Mouse (Mus musculus) limb, embryonic 15.5 days (tissue): ENCODE measurements around the gene Gm13723. TPM values are rescaled to one million over a fixed set of nuclear protein-coding genes. Genes with fewer than 3 reads are reported as not detected.

ENCODE experiments used
- ATAC-seq: fragments of 200-750 bp; cut with Nextera tagmentation; 2 replicates; pipeline ENCODE4 v1.8.0; 2017; ENCODE audit warnings: low read depth, moderate TSS enrichment; ENCODE audit not compliant: insufficient number of reproducible peaks, low FRiP score, low TSS enrichment
- H3K27ac ChIP-seq: fragments of 300-500 bp; sonication (generic); 2 replicates; pipeline ENCODE4 v1.5.1; 2015; ENCODE audit warnings: moderate library complexity, mild to moderate bottlenecking, inconsistent platforms
- H3K27me3 ChIP-seq: fragments of 300-500 bp; sonication (generic); 2 replicates; pipeline ENCODE4 v1.6.1; 2015; ENCODE audit warnings: inconsistent platforms
- H3K36me3 ChIP-seq: fragments of 300-500 bp; sonication (generic); 2 replicates; pipeline ENCODE4 v1.6.1; 2015; ENCODE audit warnings: inconsistent platforms
- H3K4me1 ChIP-seq: fragments of 300-500 bp; sonication (generic); 2 replicates; pipeline ENCODE4 v1.6.1; 2015; ENCODE audit warnings: inconsistent platforms
- H3K4me2 ChIP-seq: fragments of 300-500 bp; sonication (generic); 2 replicates; pipeline ENCODE4 v1.6.1; 2015; ENCODE audit warnings: mild to moderate bottlenecking, inconsistent platforms
- H3K4me3 ChIP-seq: fragments of 300-500 bp; sonication (generic); 2 replicates; pipeline ENCODE4 v1.5.1; 2015; ENCODE audit warnings: mild to moderate bottlenecking, inconsistent platforms
- H3K9ac ChIP-seq: fragments of 300-500 bp; sonication (generic); 2 replicates; pipeline ENCODE4 v1.6.1; 2015; ENCODE audit warnings: inconsistent platforms
- H3K9me3 ChIP-seq: fragments of 300-500 bp; sonication (generic); 2 replicates; pipeline ENCODE4 v1.6.1; 2016; ENCODE audit warnings: inconsistent platforms
- WGBS: fragments of 180-500 bp; shearing (Covaris S2); methylation state at CpG from one replicate; pipeline ENCODE4 v1.1.7; 2015; 5-methylcytosine and 5-hydroxymethylcytosine counted together
- polyA plus RNA-seq: library from polyadenylated mRNA; unstranded; fragments of >200 nt; fragmentation: Nextera tagmentation; extraction: Ambion mirVana; gene quantifications from 2 replicates; pipeline ENCODE4 v1.2.1, GENCODE M21; 2015

Gm13723 gene
- polyA plus RNA-seq: not detected in 2 replicates

DNA sequence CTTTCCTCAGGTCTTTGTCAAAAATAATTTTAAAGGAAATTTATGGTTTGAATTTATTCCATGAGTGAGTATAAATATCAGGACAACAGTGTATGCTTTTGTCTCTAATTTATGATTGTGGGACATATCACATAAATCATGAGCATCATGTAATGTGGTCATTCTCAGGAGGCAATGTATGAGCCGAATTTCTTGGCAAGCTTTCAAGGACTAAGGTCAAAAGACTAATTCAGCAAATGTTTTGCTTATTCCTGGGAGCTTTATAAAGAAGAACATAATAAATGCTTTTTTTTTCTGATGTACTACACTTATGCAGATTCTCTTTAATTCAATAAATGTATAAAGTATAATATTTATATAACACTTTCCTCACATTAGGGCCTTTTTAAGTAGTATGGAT, at the start of gene Gm13723:
Gene Gm13723, minus strand, starts transcription at position 101 of the 400 bp plus-strand sequence.
- no peaks in the 10 kb centered on the region for H3K36me3 ChIP-seq
- ATAC-seq: no peak
- H3K4me1 ChIP-seq: no peaks in the 10 kb centered on the region
- WGBS: 51% methylated on average over 1 of the region's 1 CpGs
- H3K27ac ChIP-seq: no peak within 1 kb of the TSS
- no peak within 1 kb of the TSS for H3K4me3 ChIP-seq
- H3K9ac ChIP-seq: no peak within 1 kb of the TSS
- H3K4me2 ChIP-seq: no peak within 1 kb of the TSS
- no peaks in the 10 kb centered on the region for H3K27me3 ChIP-seq
- no peaks in the 10 kb centered on the region for H3K9me3 ChIP-seq

DNA sequence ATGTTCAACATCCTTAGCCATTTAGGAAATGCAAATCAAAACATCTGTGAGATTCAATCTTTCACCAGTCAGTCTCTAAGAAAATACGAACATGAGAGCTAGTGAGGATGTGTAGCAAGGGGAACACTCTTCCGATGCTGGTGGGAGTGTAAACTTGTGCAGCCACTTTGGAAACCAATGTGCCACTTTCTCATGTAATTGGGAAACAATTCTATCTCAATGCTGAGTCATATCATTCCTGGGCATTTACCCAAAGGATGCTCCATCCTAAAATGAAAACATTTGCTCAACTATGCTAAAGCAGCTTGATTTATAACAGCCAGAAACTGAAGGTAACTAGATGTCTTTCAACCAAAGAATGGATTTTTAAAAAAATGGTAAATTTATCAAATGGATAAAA, 31.0 kb upstream of the Gm13723 start:
- WGBS: 80% methylated on average over 2 of the region's 2 CpGs
- H3K9ac ChIP-seq: no peak overlapping the region
- H3K9me3 ChIP-seq: no peaks in the 10 kb centered on the region
- H3K4me3 ChIP-seq: no peak overlapping the region
- ATAC-seq: no peak
- no peaks in the 10 kb centered on the region for H3K36me3 ChIP-seq
- H3K27ac ChIP-seq: no peak overlapping the region
- H3K27me3 ChIP-seq: no peaks in the 10 kb centered on the region
- no peak overlapping the region for H3K4me2 ChIP-seq
- H3K4me1 ChIP-seq: no peaks in the 10 kb centered on the region

- H3K4me2 ChIP-seq: no peak within 1 kb of the TSS
- 94% methylated on average over 1 of the region's 1 CpGs for WGBS
- H3K27me3 ChIP-seq: no peaks in the 10 kb centered on the region
- no peaks in the 10 kb centered on the region for H3K9me3 ChIP-seq
- ATAC-seq: no peak
- H3K4me3 ChIP-seq: no peak within 1 kb of the TSS
- H3K36me3 ChIP-seq: no peaks in the 10 kb centered on the region
- no peak within 1 kb of the TSS for H3K27ac ChIP-seq
- no peaks in the 10 kb centered on the region for H3K4me1 ChIP-seq
- no peak within 1 kb of the TSS for H3K9ac ChIP-seq
Measured at GRCm38 (mm10) chr2:86892116-86892515, 17.5 kb upstream of the Gm13723 start, which contains the start of gene Olfr1097. Olfr1097 (minus strand) TSS chr2:86892216.

DNA sequence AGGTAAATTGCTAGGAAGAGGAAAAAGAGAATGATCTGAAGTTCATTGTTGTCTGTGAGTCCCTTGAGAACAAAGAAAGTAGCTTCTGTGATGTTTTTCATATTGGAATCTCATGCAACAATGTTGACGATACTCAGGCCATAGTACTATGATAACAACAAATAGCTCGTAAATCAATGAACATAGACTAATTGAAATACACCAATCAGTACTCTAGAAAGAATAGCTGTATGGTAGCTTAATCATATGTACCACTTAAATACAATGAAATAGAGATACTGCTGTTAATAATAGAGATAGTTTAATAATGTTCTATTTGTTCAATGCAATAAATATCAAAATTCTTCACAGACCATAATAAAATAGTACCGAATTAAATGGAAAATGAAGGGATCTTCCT, 23.0 kb downstream of the Gm13723 start, which contains the start of gene Olfr1095:
Gene Olfr1095, minus strand, starts transcription at position 101 of the 400 bp plus-strand sequence.
- Histone ChIP-seq H3K4me3 (no peak within 1 kb of the TSS), H3K9ac (no peak within 1 kb of the TSS), H3K27ac (no peak within 1 kb of the TSS), H3K4me2 (no peak within 1 kb of the TSS), H3K9me3 (no peaks in the 10 kb centered on the region), H3K4me1 (no peaks in the 10 kb centered on the region), H3K36me3 (no peaks in the 10 kb centered on the region), H3K27me3 (no peaks in the 10 kb centered on the region)
- 82% methylated on average over 3 of the region's 3 CpGs for WGBS
- ATAC-seq: no peak

DNA sequence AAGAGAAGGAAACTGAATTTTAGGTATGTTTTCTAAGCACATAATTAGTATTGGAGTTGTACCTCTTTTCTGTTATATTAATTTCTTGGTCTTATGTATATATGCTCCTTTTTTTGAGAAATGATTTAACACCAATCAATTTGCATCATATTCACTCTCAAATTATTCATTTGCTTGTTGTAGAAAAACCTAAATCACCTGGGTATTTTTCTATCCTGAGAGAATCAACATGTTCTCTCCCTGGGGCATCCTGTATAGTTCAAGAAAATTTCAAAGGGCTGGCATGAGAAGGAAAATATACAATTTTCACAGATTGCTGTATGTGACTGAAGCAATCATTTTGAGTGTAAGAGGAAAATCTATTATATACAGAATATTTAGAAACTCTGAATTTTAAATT, 50.2 kb downstream of the Gm13723 start, which contains the start of gene Olfr1094:
Gene Olfr1094, plus strand, starts transcription at position 301 of the 400 bp plus-strand sequence.
- no peak for ATAC-seq
- no peak within 1 kb of the TSS for H3K4me2 ChIP-seq
- no peaks in the 10 kb centered on the region for H3K36me3 ChIP-seq
- no peaks in the 10 kb centered on the region for H3K27me3 ChIP-seq
- no peak within 1 kb of the TSS for H3K27ac ChIP-seq
- no peaks in the 10 kb centered on the region for H3K4me1 ChIP-seq
- H3K4me3 ChIP-seq: no peak within 1 kb of the TSS
- H3K9ac ChIP-seq: no peak within 1 kb of the TSS
- no peaks in the 10 kb centered on the region for H3K9me3 ChIP-seq

Other genes starting within 250 kb of the Gm13723 start
- gene Olfr1084, start 235.1 kb downstream of the Gm13723 start, polyA plus RNA-seq: not detected in 2 replicates
- gene Olfr1085, start 212.8 kb downstream of the Gm13723 start, polyA plus RNA-seq: not detected in 2 replicates
- gene Olfr1086, start 194.7 kb downstream of the Gm13723 start, polyA plus RNA-seq: not detected in 2 replicates
- gene Olfr1087, start 176.4 kb downstream of the Gm13723 start, polyA plus RNA-seq: not detected in 2 replicates
- gene Olfr1089, start 141.1 kb downstream of the Gm13723 start, polyA plus RNA-seq: not detected in 2 replicates
- gene Olfr1090, start 115.8 kb downstream of the Gm13723 start, polyA plus RNA-seq: not detected in 2 replicates
- gene Olfr1093, start 92.3 kb downstream of the Gm13723 start, polyA plus RNA-seq: not detected in 2 replicates
- not detected in 2 replicates for gene Olfr141, start 64.8 kb downstream of the Gm13723 start, polyA plus RNA-seq
- gene Olfr1094, start 50.1 kb downstream of the Gm13723 start, polyA plus RNA-seq: not detected in 2 replicates
- not detected in 2 replicates for gene Olfr1095, start 23.1 kb downstream of the Gm13723 start, polyA plus RNA-seq
- gene Olfr1097, start 17.4 kb upstream of the Gm13723 start, polyA plus RNA-seq: not detected in 2 replicates
- gene Olfr1098, start 49.7 kb upstream of the Gm13723 start, polyA plus RNA-seq: not detected in 2 replicates
- not detected in 2 replicates for gene Olfr1099, start 85.9 kb upstream of the Gm13723 start, polyA plus RNA-seq
- not detected in 2 replicates for gene Olfr1100, start 105.2 kb upstream of the Gm13723 start, polyA plus RNA-seq
- not detected in 2 replicates for gene Olfr1101, start 116.4 kb upstream of the Gm13723 start, polyA plus RNA-seq
- gene Olfr1102, start 123.6 kb upstream of the Gm13723 start, polyA plus RNA-seq: not detected in 2 replicates
- gene Olfr1104, start 152.3 kb upstream of the Gm13723 start, polyA plus RNA-seq: not detected in 2 replicates
- not detected in 2 replicates for gene Olfr1105, start 161.7 kb upstream of the Gm13723 start, polyA plus RNA-seq
- not detected in 2 replicates for gene Olfr1106, start 177.5 kb upstream of the Gm13723 start, polyA plus RNA-seq
- not detected in 2 replicates for gene Olfr1107, start 201.0 kb upstream of the Gm13723 start, polyA plus RNA-seq
- gene Olfr1109, start 221.2 kb upstream of the Gm13723 start, polyA plus RNA-seq: not detected in 2 replicates
- gene Olfr259, start 239.8 kb upstream of the Gm13723 start, polyA plus RNA-seq: not detected in 2 replicates